Mouse (Mus musculus) bone marrow macrophage, adult 2 months (primary cell): ENCODE measurements around the gene Palld. TPM values are rescaled to one million over a fixed set of nuclear protein-coding genes. Genes with fewer than 3 reads are reported as not detected.

Source experiments
- H3K27ac ChIP-seq: 2 replicates; pipeline ENCODE4 v1.5.1; 2012; ENCODE audit warnings: low read depth, low read length; ENCODE audit not compliant: insufficient read depth
- H3K4me1 ChIP-seq: 2 replicates; pipeline ENCODE4 v1.6.1; 2012; ENCODE audit warnings: low read length; ENCODE audit not compliant: control insufficient read depth, insufficient read depth
- H3K4me3 ChIP-seq: 2 replicates; pipeline ENCODE4 v1.5.1; 2012; ENCODE audit warnings: mild to moderate bottlenecking, low read length, moderate library complexity; ENCODE audit not compliant: insufficient read depth
- CTCF ChIP-seq: IDR thresholded peaks from 2 replicates; pipeline ENCODE4 v1.5.1; 2012; ENCODE audit warnings: low read depth, mild to moderate bottlenecking, low read length, moderate library complexity
- POLR2A ChIP-seq: IDR thresholded peaks from 2 replicates; pipeline ENCODE4 v1.6.1; 2012; ENCODE audit warnings: mild to moderate bottlenecking, low read depth, low read length, borderline replicate concordance
- polyA plus RNA-seq: library from polyadenylated mRNA; stranded (reverse); fragments of >200 nt; gene quantifications from 2 replicates; pipeline ENCODE4 v1.2.4, GENCODE M21; 2012; ENCODE audit not compliant: missing spikeins, insufficient read depth, insufficient read length

The Palld gene
- polyA plus RNA-seq, 1 experiment = 6.4 TPM

DNA sequence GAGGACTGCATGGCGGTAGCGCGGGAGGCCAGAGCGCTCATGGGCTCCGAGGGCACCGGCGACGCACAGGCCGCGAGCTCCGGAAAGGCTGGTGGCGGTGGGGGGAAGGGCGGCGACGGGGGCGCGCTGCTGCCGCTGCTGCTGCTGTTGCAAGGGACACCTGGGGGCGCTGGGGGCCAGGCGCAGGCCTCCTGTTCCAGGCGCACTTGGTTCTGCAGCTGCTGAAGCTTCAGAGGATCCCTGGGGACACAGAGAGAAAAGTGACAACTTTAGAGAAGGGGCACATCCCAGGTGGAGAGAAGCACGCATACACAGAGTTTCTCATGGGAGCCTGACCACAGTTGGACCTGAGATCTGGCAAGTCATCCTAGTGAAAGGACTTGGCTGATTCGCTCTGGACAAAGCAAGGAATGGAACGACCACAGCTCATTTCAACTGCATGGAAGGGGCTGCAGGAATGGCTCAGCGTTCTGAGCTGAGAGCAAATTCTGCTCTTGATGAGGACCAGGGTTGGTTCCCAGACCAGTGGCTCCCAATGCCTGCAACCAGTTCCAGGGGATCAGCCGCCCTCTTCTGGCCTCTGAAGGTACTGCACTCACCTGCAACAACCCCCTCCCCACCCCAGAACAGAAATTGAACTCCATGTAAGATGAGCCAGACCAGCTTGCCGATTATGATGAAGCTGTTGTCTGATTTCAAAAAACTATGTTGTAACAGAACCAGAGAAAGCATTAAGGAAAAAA lies 352.3 kb downstream of the Palld start:
- Histone ChIP-seq H3K4me1 (no peaks in the 10 kb centered on the region), H3K4me3 (no peak overlapping the region), H3K27ac (no peak overlapping the region)
- TF ChIP-seq CTCF = no peak

DNA sequence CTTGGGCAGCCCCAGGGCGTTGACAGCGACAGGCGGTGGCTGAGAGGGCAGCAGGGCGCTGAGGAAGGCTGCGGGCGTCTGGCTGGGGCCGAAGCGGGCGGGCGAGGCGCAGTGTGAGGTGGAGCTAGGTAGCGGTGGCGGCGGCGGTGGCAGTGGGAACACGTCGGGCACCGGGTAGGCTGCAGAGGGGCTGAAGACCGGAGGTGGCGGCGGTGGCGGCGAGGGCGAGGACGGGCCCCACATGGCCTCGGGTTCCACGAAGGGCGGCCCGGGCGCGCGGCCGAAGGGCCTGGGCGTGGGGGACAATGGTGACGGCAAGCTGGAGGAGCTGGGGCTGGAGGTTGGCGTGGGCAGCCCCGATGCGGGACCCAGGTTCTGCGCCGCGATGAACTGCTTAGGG lies 352.9 kb downstream of the Palld start:
- no peak overlapping the region for H3K4me3 ChIP-seq
- no peak overlapping the region for H3K27ac ChIP-seq
- no peaks in the 10 kb centered on the region for H3K4me1 ChIP-seq
- no peak for TF ChIP-seq POLR2A
- TF ChIP-seq CTCF = no peak

DNA sequence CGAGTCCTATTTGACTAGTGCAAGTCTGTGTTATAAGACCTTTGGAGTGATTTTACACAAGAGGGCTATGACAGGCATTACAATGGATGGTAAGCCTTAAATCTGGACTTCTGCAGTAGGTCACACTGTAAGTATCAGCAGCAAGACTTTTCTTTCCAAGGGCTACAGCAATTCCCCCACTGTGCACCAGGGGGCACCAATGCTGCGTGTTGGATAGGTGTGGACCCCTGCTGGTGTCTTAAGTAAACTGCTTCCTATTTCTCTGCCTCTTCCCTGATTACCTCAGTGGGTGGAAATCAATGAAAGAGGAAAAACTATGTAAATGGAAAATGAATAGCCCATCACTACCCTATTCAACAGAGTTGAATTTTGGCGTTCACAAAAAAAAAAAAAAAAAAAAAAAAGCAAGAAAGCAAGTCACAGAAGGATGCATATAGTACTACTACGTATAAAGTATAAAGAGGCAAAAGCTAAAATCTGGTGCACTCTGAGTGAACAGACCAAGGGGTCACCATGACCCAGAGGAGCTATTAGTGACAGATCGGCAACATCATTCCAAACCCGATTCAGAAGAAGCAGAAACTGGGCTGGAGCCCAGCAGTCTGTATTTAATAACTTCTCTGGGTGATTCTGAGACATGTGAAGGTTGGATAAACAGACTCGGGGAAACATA lies 362.5 kb downstream of the Palld start:
- TF ChIP-seq POLR2A (no peak), CTCF (peak; percentile 100)
- Histone ChIP-seq H3K27ac (no peak overlapping the region), H3K4me1 (no peaks in the 10 kb centered on the region), H3K4me3 (no peak overlapping the region)

DNA sequence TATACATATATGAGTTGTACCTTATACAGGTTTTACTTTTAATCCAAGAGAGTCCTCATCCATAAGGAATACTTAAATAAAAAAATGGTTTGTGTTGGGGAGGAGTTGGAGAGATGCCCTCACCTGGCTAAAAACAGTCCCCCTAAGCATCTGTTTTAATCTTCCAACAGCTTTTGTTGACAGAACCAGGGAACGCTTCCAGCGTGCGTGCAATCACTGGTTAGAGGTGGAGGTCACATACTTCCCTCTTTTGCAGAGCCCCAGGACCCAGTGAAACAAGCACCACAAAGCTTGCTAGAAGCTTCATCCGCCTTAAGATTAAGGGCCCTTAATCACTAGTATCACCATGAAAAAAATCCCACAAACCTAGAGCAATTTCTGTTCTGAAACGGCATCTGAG lies 365.0 kb downstream of the Palld start:
- TF ChIP-seq POLR2A = no peak
- no peak for TF ChIP-seq CTCF
- no peak overlapping the region for H3K27ac ChIP-seq
- H3K4me1 ChIP-seq = no peaks in the 10 kb centered on the region
- H3K4me3 ChIP-seq = no peak overlapping the region

DNA sequence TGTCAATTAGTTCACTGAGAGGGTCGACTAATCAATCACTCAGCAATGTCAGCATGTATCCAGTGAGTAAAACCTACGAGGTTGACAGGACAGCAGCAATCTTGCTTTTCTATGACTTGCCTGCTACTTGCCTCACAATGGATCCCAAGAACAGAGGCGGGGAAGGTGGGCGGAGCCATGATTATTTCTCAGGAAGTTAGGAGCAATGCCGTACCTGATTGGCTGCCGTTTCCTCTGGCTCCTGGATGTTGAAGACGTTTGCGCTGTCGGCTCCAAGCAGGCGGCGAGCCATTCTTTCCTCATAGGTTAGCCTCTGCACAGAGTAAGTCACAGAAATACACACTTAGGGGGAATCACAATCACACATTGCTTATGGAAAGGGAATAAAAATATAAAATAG lies 367.0 kb downstream of the Palld start:
- TF ChIP-seq POLR2A (no peak), CTCF (no peak)
- Histone ChIP-seq H3K27ac (no peak overlapping the region), H3K4me3 (no peak overlapping the region), H3K4me1 (no peaks in the 10 kb centered on the region)

DNA sequence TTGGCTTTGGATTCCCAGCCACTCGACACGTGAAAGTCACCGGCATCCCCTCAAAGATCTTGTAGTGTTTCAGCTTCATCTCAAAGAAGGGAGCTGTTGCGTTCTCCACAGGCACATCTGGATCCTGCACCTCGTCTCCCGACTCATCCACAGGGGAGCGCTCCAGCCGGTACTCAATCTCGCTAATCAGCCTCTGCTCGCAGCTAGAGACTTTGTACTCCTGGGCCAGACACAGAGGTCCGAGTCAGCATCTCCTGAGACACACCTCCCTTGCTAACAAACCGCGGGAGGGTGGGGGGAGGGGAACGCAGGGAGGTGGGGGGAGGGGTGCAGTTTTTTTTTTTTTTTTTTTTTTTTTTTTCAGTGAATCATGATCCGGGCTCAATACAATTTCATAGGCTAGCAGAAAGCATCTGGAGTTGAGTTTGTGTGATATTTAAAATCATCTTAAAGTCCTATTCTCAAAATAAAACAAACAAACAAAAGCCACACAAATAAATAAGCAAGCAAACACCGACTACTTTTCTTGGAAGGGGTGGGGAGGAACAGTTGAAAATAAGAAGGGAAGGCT lies 369.0 kb downstream of the Palld start:
- H3K4me1 ChIP-seq = no peaks in the 10 kb centered on the region
- TF ChIP-seq POLR2A = no peak
- TF ChIP-seq CTCF = no peak
- no peak overlapping the region for H3K27ac ChIP-seq
- no peak overlapping the region for H3K4me3 ChIP-seq

DNA sequence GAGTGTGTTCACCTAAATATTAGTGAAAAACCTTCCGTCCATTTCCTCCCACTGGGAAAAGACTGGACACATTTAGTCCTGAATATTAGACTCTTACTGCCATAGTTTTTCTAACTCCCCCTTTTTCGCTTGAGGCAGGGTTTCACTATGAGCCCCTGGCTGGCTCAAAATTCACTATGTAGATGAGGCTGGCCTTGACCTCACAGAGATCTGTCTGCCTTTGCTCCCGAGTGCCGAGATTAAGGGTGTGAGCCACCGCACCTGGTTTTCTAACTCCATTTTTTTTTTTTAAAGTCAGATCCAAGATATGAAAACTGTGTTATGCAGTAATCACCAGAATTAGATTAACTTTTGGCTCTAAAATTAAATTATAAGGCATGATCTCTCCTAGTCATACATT lies 369.7 kb downstream of the Palld start:
- Histone ChIP-seq H3K27ac (no peak overlapping the region), H3K4me1 (no peaks in the 10 kb centered on the region), H3K4me3 (no peak overlapping the region)
- no peak for TF ChIP-seq POLR2A
- no peak for TF ChIP-seq CTCF

DNA sequence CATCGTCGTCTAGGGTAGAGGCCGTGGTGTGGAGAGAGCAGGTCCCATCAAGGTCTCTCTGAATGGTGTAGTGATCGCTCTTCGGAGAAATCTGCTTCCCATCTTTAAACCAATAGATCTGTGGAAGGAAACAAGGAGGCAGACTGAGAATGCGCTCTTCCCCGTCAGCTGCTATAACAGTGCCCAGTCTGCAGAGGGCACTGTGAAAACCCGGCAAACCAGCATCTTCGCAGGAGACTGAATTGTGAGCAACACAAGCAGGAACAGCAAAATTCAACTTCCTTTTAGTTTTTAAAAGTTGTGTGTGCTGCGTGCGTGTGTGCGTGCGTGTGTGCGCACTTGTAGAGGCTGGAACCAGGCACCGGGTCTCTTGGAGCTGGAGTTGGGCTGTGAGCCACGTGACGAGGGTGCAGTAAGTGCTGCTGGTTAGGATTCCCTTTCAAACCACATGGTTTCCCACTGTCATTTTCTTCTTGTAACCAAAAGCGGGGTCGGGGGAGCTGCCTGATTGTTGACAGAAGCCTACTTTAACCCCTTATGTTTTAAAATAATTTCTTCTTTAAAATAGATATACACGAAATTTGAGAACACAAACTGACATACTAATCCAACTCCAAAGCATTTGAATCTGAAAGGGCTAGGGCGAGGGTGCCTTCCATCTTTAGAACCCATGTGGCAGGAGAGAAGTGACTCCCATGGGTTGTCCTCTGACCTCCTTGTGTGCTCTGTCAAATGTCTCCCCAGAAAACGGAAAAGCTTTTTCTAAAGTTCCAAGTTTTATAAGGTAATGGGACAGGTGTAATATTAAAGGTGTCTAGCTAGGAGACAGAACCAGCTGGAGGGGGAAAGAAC lies 370.3 kb downstream of the Palld start:
- no peak for TF ChIP-seq POLR2A
- 0 out of 2 replicates have a peak, but pooled peaks have one; percentile 34 for TF ChIP-seq CTCF

DNA sequence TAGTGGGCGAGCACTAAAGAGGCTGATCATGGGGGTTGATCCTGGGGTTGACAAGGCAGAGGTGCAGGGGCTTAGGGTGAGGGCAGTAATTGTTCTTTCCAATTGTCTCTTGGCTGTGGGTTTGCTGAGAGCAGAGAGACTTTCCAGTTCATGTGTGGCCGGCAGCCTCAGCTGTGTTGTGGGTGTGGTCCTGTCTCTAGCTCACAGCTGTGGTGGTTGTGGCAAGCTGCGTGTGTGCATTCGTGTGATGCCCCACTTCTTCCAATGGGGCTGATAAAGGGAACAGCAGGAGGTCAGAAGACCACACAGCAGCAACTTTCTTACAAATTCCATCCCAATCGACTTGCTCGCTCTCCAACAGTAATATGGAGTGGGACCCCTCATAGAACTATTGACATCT lies 373.8 kb downstream of the Palld start:
- Histone ChIP-seq H3K27ac (no peak overlapping the region), H3K4me3 (no peak overlapping the region)
- TF ChIP-seq CTCF = no peak
- TF ChIP-seq POLR2A = no peak

More for the DNA sequence above, 370.3 kb downstream of the Palld start:
- no peak overlapping the region for H3K4me3 ChIP-seq
- H3K4me1 ChIP-seq = no peaks in the 10 kb centered on the region
- no peak overlapping the region for H3K27ac ChIP-seq

DNA sequence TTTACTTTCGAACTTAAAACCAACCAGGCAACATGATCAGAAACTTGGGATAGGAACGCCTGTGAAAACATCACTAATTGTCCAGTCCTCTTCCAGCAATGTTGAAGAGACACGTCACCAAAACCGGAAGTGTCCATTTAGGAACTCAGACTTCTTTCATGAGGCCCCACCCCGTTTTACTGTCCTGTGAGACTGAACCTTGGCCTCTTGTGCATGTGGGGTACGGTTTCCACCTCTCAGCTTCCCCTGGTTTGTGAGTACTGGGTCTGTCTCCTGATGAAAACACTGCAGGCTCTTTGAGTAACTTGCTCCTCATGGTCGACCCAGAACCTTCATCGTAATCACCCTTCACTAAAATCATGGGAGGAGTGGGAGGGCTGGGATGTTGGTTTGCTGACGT lies 374.3 kb downstream of the Palld start:
- H3K4me3 ChIP-seq = no peak overlapping the region
- H3K4me1 ChIP-seq = no peaks in the 10 kb centered on the region
- TF ChIP-seq POLR2A (no peak), CTCF (no peak)
- H3K27ac ChIP-seq = no peak overlapping the region

More for the DNA sequence above, 373.8 kb downstream of the Palld start:
- H3K4me1 ChIP-seq = no peaks in the 10 kb centered on the region
